Mouse (Mus musculus): ENCODE results near the gene Ptprs.

Ptprs gene

DNA sequence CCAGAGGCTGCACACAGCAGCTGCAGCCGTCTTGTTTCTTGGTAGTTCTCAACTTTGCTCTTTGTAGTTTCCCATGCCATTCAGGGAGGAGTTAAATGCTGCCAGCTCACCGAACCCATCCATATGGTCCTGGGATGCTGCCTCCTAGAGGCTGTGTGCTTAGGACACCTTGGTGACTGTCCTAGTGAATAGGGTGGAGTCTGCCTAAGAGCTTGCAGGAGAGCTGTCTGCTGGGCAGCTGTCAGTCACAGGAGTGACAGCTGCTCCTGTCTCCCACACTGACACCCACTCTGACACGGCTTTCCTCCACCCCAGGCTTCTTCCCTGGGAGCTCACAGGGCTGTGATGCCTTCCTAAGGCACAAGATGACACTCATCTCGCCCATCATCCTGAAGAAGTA, 104.2 kb downstream of the Ptprs start:
- DNase-seq = peak; percentile 63

DNA sequence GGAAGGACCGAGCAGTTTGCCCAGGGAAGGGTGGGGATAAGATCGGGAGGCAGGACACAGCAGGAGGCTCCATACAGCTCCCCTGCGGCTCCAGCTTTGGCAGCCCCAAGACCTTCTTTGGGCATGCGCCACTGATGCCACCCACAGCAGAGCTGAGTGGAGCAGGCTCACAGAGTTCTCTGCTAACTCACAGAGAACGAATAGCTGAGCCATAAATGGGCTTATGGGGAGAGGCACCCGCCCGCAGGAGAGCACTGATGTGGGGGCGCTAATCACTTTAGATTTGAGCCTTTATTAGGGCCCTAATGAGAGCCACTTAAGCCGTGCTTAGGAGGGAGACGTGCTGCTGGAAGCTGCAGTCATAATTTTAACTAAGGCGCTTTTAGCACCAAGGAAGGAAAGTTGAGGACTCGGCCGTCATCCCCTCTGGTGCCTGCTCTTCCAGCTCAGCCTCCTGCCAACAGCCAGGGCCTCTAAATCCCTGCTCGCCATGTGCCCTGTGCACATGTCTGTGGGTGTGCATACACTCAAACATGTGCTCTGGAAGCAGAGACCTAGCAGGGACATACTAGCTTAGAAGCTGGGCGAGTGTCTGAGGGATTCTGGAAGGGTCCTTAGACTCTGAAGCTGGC, 105.1 kb downstream of the Ptprs start:
- DNase-seq = peak; percentile 89

DNA sequence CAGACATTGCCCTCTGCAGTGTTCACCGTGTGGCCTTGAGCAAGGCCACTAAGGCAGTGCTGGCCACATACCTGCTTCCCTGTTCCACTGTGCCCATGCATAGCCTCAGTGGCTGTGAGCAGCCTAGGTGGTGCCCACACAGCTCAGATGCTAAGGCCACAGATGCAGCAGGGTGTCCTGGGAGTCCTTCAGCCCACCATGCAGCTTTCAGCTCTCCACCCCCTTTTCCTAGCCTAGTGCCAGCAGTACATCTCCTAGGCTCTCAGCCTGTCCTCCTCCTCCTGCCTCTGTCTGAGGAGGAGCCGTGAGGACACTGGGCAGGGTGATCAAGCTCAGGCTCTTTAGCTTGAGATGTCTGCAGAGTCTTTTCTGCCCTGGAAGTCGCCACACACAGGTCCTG, 106.2 kb downstream of the Ptprs start:
- no peak for DNase-seq

DNA sequence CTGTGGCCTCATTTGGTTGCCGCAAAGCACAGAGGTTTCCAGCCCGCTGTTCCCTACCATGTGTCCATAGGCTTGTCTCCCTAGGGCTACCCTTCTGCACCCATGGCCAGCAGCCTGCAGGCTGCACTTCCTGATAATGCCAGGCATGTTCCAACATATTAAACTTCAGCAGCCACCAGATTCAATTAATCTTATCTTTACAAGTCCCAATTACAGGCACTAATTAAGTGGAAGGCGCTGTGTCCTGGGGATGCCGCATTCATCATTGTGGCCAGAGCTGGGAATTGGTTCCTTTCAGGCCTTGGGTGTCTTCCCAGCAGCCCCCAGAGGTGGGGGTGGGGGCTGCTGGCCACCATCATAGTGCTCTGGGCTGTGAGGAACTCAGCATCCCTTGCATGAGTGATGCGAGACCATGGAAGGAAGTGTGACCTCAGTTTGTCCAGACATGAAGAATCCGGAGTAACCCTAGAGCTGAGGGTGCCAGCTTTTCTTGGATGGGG, 107.9 kb downstream of the Ptprs start:
- no peak for DNase-seq

DNA sequence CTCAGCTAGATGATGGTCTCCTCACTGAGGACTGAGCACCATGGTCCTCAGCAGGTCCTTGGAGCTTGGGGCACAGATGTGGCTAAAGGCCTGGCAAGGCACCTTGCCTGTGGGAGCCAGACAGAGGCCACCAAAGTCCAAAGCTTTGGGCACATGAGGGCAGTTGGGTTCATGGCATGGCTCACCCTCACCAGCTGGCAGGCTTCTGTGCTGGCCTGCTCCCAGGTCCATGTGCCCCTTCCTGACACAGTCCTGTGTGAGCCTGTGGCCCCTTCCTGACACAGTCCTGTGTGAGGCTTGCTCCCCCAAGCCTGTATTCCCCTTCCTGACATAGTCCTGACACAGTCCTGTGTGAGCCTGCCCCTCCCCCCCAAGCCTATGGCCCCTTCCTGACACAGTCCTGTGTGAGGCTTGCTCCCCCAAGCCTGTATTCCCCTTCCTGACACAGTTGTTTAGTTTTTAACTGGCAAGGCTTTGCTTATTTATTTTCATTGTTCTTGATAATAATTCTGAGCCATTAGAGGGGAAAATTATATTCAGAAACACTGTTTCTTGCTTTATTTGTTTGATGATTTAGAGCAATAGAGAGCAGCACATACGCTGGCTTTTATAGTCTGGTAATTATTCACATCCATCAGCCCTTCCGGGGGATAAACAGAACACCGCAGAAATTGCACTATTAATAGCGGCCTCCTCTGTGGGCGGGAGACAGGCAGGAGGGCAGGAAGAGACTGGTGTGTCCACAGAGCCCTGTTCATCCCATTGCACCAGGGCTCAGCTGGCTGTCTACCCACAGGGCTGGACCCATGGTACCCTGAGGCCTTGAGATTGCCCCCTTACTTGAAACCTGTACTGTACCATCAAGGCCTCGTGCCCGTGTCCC, 110.3 kb downstream of the Ptprs start:
- DNase-seq = no peak
